Mouse (Mus musculus) thymus, adult 2 months (tissue): ENCODE measurements around the gene Map4.

Experiments
- CTCF ChIP-seq: fragments of 200-500 bp; IDR thresholded peaks from 2 replicates; pipeline ENCODE4 v1.5.1; 2012; ENCODE audit warnings: mild to moderate bottlenecking, control low read depth, low read length, moderate library complexity, borderline replicate concordance; ENCODE audit not compliant: control insufficient read depth, poor library complexity, insufficient read depth; ENCODE audit errors: extremely low read depth
- POLR2A ChIP-seq: fragments of 200-500 bp; IDR thresholded peaks from 2 replicates; pipeline ENCODE4 v1.6.1; 2012; ENCODE audit warnings: mild to moderate bottlenecking, low read length, control low read depth, moderate library complexity; ENCODE audit not compliant: control insufficient read depth, poor library complexity, insufficient read depth; ENCODE audit errors: extremely low read depth

DNA sequence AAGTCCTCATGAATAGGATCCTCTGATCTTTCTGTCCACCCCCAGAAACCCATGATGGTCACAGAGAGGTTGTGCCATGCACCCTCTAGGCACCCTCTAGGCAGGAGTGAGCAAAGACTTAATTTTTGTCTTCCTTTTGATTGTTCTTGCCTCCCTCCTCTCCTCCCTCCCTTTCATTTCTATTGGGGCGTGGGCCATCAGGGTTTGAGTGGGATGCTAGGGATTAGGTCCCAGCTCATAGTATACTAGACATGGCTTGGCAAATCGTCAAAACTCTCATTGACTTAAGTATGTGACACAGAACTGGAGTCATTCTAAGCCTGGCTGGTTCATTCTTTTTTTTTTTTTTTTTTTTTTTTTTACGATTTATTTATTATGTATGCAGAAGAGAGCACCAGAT lies 123.5 kb downstream of the Map4 start:
- TF ChIP-seq POLR2A (no peak), CTCF (no peak)
